Mouse (Mus musculus) myocyte (in vitro differentiated cells): Measurements from ENCODE around the gene Dpy19l1.

Experiments
- CEBPB ChIP-seq: IDR thresholded peaks from 2 replicates; pipeline ENCODE4 v1.6.1; 2011; ENCODE audit warnings: mild to moderate bottlenecking, moderate library complexity; ENCODE audit not compliant: poor library complexity, insufficient read depth, severe bottlenecking
- E2F4 ChIP-seq: IDR thresholded peaks from one replicate; pipeline ENCODE4 v1.6.1; 2011; ENCODE audit warnings: mild to moderate bottlenecking, control low read depth, moderate library complexity; ENCODE audit not compliant: insufficient read depth
- MAX ChIP-seq: IDR thresholded peaks from one replicate; pipeline ENCODE4 v1.6.1; 2011; ENCODE audit warnings: low read depth, mild to moderate bottlenecking, control low read depth
- MYOG ChIP-seq, 3 experiments: IDR thresholded peaks; one replicate each; pipeline ENCODE4 v1.6.1; 2011; ENCODE audit warnings: control low read depth in 2 of 3, low read depth in 2 of 3, mild to moderate bottlenecking in 2 of 3; ENCODE audit not compliant: insufficient read length in 2 of 3, control insufficient read depth in 1 of 3, insufficient read depth in 1 of 3
- POLR2A ChIP-seq: IDR thresholded peaks from one replicate; pipeline ENCODE4 v1.6.1; 2011; ENCODE audit warnings: low read depth, mild to moderate bottlenecking, control low read depth, moderate library complexity; ENCODE audit not compliant: insufficient read length
- POLR2AphosphoS2 ChIP-seq: IDR thresholded peaks from one replicate; pipeline ENCODE4 v1.6.1; 2011; ENCODE audit warnings: low read depth, control low read depth; ENCODE audit not compliant: insufficient read length
- REST ChIP-seq: IDR thresholded peaks from one replicate; pipeline ENCODE4 v1.6.1; 2011; ENCODE audit warnings: mild to moderate bottlenecking, control low read depth, moderate library complexity; ENCODE audit not compliant: insufficient read depth, insufficient read length
- SRF ChIP-seq: IDR thresholded peaks from one replicate; pipeline ENCODE4 v1.6.1; 2011; ENCODE audit warnings: low read depth; ENCODE audit not compliant: control insufficient read depth, insufficient read length
- TCF12 ChIP-seq: IDR thresholded peaks from one replicate; pipeline ENCODE4 v1.6.1; 2011; ENCODE audit warnings: mild to moderate bottlenecking, control low read depth; ENCODE audit not compliant: poor library complexity, insufficient read depth, severe bottlenecking
- TCF3 ChIP-seq: IDR thresholded peaks from one replicate; pipeline ENCODE4 v1.6.1; 2011; ENCODE audit warnings: low read depth, control low read depth; ENCODE audit not compliant: insufficient read length
- USF1 ChIP-seq: IDR thresholded peaks from one replicate; pipeline ENCODE4 v1.6.1; 2011; ENCODE audit warnings: low read depth, mild to moderate bottlenecking, control low read depth, moderate library complexity

DNA sequence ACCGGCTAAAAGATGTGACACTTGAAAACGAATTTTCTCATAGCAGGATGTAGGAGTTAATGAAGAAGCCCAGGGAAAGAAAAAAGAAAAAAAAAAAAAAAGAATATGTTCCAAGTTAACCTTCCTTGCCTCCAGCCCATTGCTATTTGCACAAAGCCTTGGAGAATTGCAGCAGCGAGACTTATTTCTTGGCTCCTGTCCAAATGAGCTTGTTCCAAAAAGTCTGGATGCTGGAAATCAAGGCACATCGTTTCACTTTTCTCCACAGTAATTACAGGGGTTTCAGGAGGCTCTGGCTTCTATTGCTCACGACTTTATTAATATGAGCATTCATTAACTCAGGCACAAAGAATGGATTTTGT, 899 bp upstream of the Dpy19l1 start:
- TF ChIP-seq POLR2A (no peak), USF1 (no peak), MAX (no peak), MYOG (IDR thresholded peaks at IDR 0.05; ENCODE audit: control insufficient read depth in 1 of 3, insufficient read depth in 1 of 3, insufficient read length in 2 of 3, low read depth in 2 of 3) (no peak), CEBPB (no peak), E2F4 (no peak), POLR2AphosphoS2 (no peak), REST (no peak), SRF (no peak), TCF3 (no peak), TCF12 (no peak)
